ENCODE assay signal across 8 mouse cellular contexts in the genomic region with DNA sequence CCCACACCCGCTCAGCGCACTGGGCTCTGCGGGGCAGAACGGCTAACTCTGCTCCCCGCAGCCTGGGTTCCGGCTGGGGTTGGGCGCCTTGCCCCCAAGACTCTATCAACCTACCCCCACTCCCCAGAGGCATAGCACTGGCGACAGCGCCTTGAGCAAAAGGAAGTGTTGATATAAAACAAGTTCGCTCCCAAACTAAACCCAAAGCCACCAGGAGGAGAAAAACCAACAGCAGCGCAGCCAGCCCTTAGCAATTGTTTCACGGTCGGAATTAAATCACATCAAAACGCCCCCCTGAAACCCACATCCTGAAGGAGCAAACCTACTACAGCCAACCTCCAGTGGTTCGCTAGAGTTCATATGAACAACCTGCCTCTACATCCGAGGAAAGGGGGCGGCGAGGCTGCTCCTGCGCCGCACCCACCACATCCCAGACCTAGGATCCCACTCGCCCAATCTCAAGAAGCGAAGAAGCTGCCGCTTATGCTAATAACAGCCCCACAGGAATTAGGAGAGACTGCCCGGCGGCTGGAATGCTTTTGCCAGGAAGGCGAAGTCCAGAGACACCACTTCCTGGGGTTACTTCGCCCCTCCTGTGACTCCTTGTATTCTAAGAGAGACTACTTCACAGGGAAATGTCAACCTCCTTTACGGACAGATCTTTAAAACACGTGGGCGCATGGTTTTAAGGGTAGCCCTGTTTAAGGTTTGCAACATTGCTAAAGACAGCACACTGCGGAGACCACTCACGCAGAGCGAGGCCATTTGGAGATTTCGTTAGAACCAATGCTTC. TPM values are rescaled to one million over a fixed set of nuclear protein-coding genes. Genes with fewer than 3 reads are reported as not detected.
A peak's percentile ranks its signal among the peaks of the same experiment; 100 is the strongest.
DNase-seq lines count a peak whose midpoint lies in the region; ATAC-seq lines count a peak whose summit lies in the region.

No protein-coding gene starts in this region.

- H3K36me3 ChIP-seq in hindbrain, embryonic 10.5 days = no peaks in the 10 kb centered on the region
- no peaks in the 10 kb centered on the region for H3K36me3 ChIP-seq in neural tube, embryonic 11.5 days (ENCODE audit: control insufficient read depth, insufficient read depth, low read length)

- H3K4me1 ChIP-seq in hindbrain, embryonic 10.5 days (replicated peaks) = peaks cover 69% of the 10 kb centered on the region
- peaks cover 10% of the 10 kb centered on the region for H3K4me1 ChIP-seq in neural tube, embryonic 11.5 days (ENCODE audit: control insufficient read depth, insufficient read depth, low read length)

- H3K27me3 ChIP-seq in hindbrain, embryonic 10.5 days (ENCODE audit: insufficient read depth, poor library complexity, severe bottlenecking) = peaks cover 74% of the 10 kb centered on the region
- H3K27me3 ChIP-seq in neural tube, embryonic 11.5 days (ENCODE audit: control insufficient read depth, insufficient read depth, low read length) = peaks cover 34% of the 10 kb centered on the region

- peak overlapping the region; percentile 81 for H3K27ac ChIP-seq in hindbrain, embryonic 10.5 days
- H3K27ac ChIP-seq in neural tube, embryonic 11.5 days (ENCODE audit: low read depth, low read length) = no peak overlapping the region

- H3K9me3 ChIP-seq in hindbrain, embryonic 10.5 days = no peaks in the 10 kb centered on the region
- H3K9me3 ChIP-seq in neural tube, embryonic 11.5 days (ENCODE audit: control insufficient read depth, low read length) = no peaks in the 10 kb centered on the region

- ATAC-seq in neural tube, embryonic 11.5 days (ENCODE audit: insufficient read depth, low FRiP score, low TSS enrichment) = no peak

- H3K9ac ChIP-seq in neural tube, embryonic 11.5 days (ENCODE audit: low read length) = no peak overlapping the region

- DNase-seq in kidney, postnatal 10 days = peak; percentile 21
- DNase-seq in kidney, adult 8-10 months = no peak
- DNase-seq in embryo, embryonic 10.5 days (ENCODE audit: low spot score) = peak; percentile 64
- DNase-seq in hindbrain, embryonic 10.5 days (ENCODE audit: low spot score) = peak; percentile 59
- peak; percentile 59 for DNase-seq in neural tube, embryonic 11.5 days (ENCODE audit: low spot score)
- no peak for DNase-seq in yolk sac, embryonic 10.5 days (ENCODE audit: low spot score)
- DNase-seq in layer of hippocampus, adult 9-10 months (ENCODE audit: low spot score) = no peak
- no peak for DNase-seq in spleen, postnatal 10 days (ENCODE audit: low spot score in 2 of 2)

- peak overlapping the region; percentile 61 for H3K4me2 ChIP-seq in neural tube, embryonic 11.5 days (ENCODE audit: low read depth)

- peak overlapping the region; percentile 47 for H3K4me3 ChIP-seq in hindbrain, embryonic 10.5 days
- H3K4me3 ChIP-seq in neural tube, embryonic 11.5 days (ENCODE audit: low read depth, low read length) = peak overlapping the region; percentile 13; the same call in 1 of the 2 replicates

- WGBS in hindbrain, embryonic 10.5 days = under 1% methylated on average over 34 of the region's 34 CpGs
- WGBS in neural tube, embryonic 11.5 days = under 1% methylated on average over 34 of the region's 34 CpGs

RNA-seq across cellular contexts. Expression of a gene that starts 2.8 kb away (rescaled TPM):
- polyA plus RNA-seq in hindbrain, embryonic 10.5 days (2016; fragmentation: Nextera tagmentation; extraction: Ambion mirVana) = 24.8 and 32.9 TPM in 2 replicates
- polyA plus RNA-seq in neural tube, embryonic 11.5 days (2014; fragmentation: Nextera tagmentation; extraction: Ambion mirVana) = 24.7 and 25.5 TPM in 2 replicates

Comparison
In these comparisons a context has a peak if more than half of its experiments do, and no peak if none do; other contexts are left out.
1. DNase-seq: peak in kidney, postnatal 10 days (single experiment), embryo, embryonic 10.5 days (single experiment), hindbrain, embryonic 10.5 days (single experiment) and neural tube, embryonic 11.5 days (single experiment); none in kidney, adult 8-10 months (0 of 2), yolk sac, embryonic 10.5 days (single experiment), layer of hippocampus, adult 9-10 months (single experiment) and spleen, postnatal 10 days (0 of 2).